Mouse (Mus musculus) midbrain, embryonic 10.5 days (tissue): ENCODE data around the gene Mindy4. TPM values are rescaled to one million over a fixed set of nuclear protein-coding genes. Genes with fewer than 3 reads are reported as not detected.

Experiments used
- DNase-seq: peaks from one replicate; pipeline ENCODE4 v3.0.0-alpha.2; 2017; ENCODE audit warnings: low spot score
- H3K27ac ChIP-seq: fragments of 300-500 bp; sonication (generic); replicated peaks from 2 replicates; pipeline ENCODE4 v1.5.1; 2016; ENCODE audit warnings: mild to moderate bottlenecking
- H3K27me3 ChIP-seq: fragments of 300-500 bp; sonication (generic); 2 replicates; pipeline ENCODE4 v1.6.1; 2016; ENCODE audit warnings: low read depth, mild to moderate bottlenecking; ENCODE audit not compliant: poor library complexity, severe bottlenecking
- H3K36me3 ChIP-seq: fragments of 300-500 bp; sonication (generic); 2 replicates; pipeline ENCODE4 v1.6.1; 2016; ENCODE audit warnings: mild to moderate bottlenecking, moderate library complexity
- H3K4me1 ChIP-seq: fragments of 300-500 bp; sonication (generic); 2 replicates; pipeline ENCODE4 v1.6.1; 2016
- H3K4me3 ChIP-seq: fragments of 300-500 bp; sonication (generic); 2 replicates; pipeline ENCODE4 v1.5.1; 2016; ENCODE audit warnings: mild to moderate bottlenecking, moderate library complexity
- H3K9me3 ChIP-seq: fragments of 300-500 bp; sonication (generic); replicated peaks from 2 replicates; pipeline ENCODE4 v1.6.1; 2016; ENCODE audit warnings: mild to moderate bottlenecking
- WGBS: fragments of 180-500 bp; shearing (Covaris S2); methylation state at CpG from one replicate; pipeline ENCODE4 v1.1.7; 2016; 5-methylcytosine and 5-hydroxymethylcytosine counted together
- polyA plus RNA-seq: library from polyadenylated mRNA; unstranded; fragments of >200 nt; fragmentation: Nextera tagmentation; extraction: Ambion mirVana; gene quantifications from 2 replicates; pipeline ENCODE4 v1.2.1, GENCODE M21; 2016

Gene Mindy4
- polyA plus RNA-seq, 1 experiment from 2014 or later = 23.3 TPM

- H3K27ac ChIP-seq = no peak overlapping the region
- H3K4me1 ChIP-seq = peaks cover 11% of the 10 kb centered on the region
- H3K27me3 ChIP-seq = no peaks in the 10 kb centered on the region; the same call in 1 of the 2 replicates
- WGBS = 93% methylated on average over 17 of the region's 17 CpGs
- peaks cover 5% of the 10 kb centered on the region; the same call in 1 of the 2 replicates for H3K36me3 ChIP-seq
- H3K9me3 ChIP-seq = no peaks in the 10 kb centered on the region
- no peak overlapping the region for H3K4me3 ChIP-seq
- no peak for DNase-seq
Observed at GRCm38 (mm10) chr6:55323908-55324634, 120.9 kb downstream of the Mindy4 start.

GRCm38 (mm10) chr6:55324785-55325184, 121.6 kb downstream of the Mindy4 start:
- H3K27ac ChIP-seq = 0 out of 2 replicates have a peak overlapping the region, but pooled peaks have one; percentile 33

GRCm38 (mm10) chr6:55326299-55326698, 123.1 kb downstream of the Mindy4 start:
- Histone ChIP-seq H3K27me3 (no peaks in the 10 kb centered on the region; the same call in 1 of the 2 replicates), H3K4me1 (peaks cover 8% of the 10 kb centered on the region), H3K9me3 (no peaks in the 10 kb centered on the region), H3K27ac (no peak overlapping the region), H3K4me3 (no peak overlapping the region), H3K36me3 (no peaks in the 10 kb centered on the region)
- WGBS = 85% methylated on average over 4 of the region's 4 CpGs
- no peak for DNase-seq

More at GRCm38 (mm10) chr6:55324785-55325184, 121.6 kb downstream of the Mindy4 start:
- WGBS = 50% methylated on average over 1 of the region's 1 CpGs
- H3K4me3 ChIP-seq = no peak overlapping the region
- no peaks in the 10 kb centered on the region for H3K36me3 ChIP-seq
- no peaks in the 10 kb centered on the region; the same call in 1 of the 2 replicates for H3K27me3 ChIP-seq
- DNase-seq = no peak
- H3K9me3 ChIP-seq = no peaks in the 10 kb centered on the region
- H3K4me1 ChIP-seq = peaks cover 7% of the 10 kb centered on the region

GRCm38 (mm10) chr6:55327326-55327725, 124.1 kb downstream of the Mindy4 start:
- Histone ChIP-seq H3K4me1 (peaks cover 10% of the 10 kb centered on the region), H3K27ac (no peak overlapping the region), H3K4me3 (no peak overlapping the region), H3K36me3 (no peaks in the 10 kb centered on the region), H3K27me3 (no peaks in the 10 kb centered on the region; the same call in 1 of the 2 replicates), H3K9me3 (no peaks in the 10 kb centered on the region)
- 91% methylated on average over 13 of the region's 13 CpGs for WGBS
- no peak for DNase-seq

- Histone ChIP-seq H3K4me3 (no peak overlapping the region), H3K27me3 (no peaks in the 10 kb centered on the region; the same call in 1 of the 2 replicates), H3K4me1 (peaks cover 10% of the 10 kb centered on the region), H3K27ac (no peak overlapping the region), H3K36me3 (no peaks in the 10 kb centered on the region), H3K9me3 (no peaks in the 10 kb centered on the region)
- WGBS = 80% methylated on average over 4 of the region's 4 CpGs
- DNase-seq = no peak
Observed at GRCm38 (mm10) chr6:55328179-55328578, 125.0 kb downstream of the Mindy4 start.

GRCm38 (mm10) chr6:55331315-55331714, 128.1 kb downstream of the Mindy4 start:
- no peak for DNase-seq
- peaks cover 9% of the 10 kb centered on the region for H3K4me1 ChIP-seq
- H3K27me3 ChIP-seq = no peaks in the 10 kb centered on the region; the same call in 1 of the 2 replicates
- no peaks in the 10 kb centered on the region for H3K9me3 ChIP-seq
- H3K36me3 ChIP-seq = no peaks in the 10 kb centered on the region
- H3K4me3 ChIP-seq = no peak overlapping the region
- 72% methylated on average over 6 of the region's 6 CpGs for WGBS
- no peak overlapping the region for H3K27ac ChIP-seq

- H3K9me3 ChIP-seq = no peaks in the 10 kb centered on the region
- H3K36me3 ChIP-seq = no peaks in the 10 kb centered on the region
- no peaks in the 10 kb centered on the region for H3K27me3 ChIP-seq
- peaks cover 11% of the 10 kb centered on the region for H3K4me1 ChIP-seq
- no peak overlapping the region for H3K4me3 ChIP-seq
- WGBS = 64% methylated on average over 5 of the region's 5 CpGs
- DNase-seq = no peak
- no peak overlapping the region for H3K27ac ChIP-seq
Observed at GRCm38 (mm10) chr6:55332100-55332772, 129.1 kb downstream of the Mindy4 start.

GRCm38 (mm10) chr6:55332773-55333109, 129.6 kb downstream of the Mindy4 start:
- no peaks in the 10 kb centered on the region for H3K36me3 ChIP-seq
- no peak overlapping the region for H3K4me3 ChIP-seq
- peaks cover 11% of the 10 kb centered on the region for H3K4me1 ChIP-seq
- no peak overlapping the region for H3K27ac ChIP-seq
- no peaks in the 10 kb centered on the region for H3K9me3 ChIP-seq
- H3K27me3 ChIP-seq = no peaks in the 10 kb centered on the region
- WGBS = 92% methylated on average over 6 of the region's 6 CpGs
- DNase-seq = no peak

GRCm38 (mm10) chr6:55335989-55336514, 132.9 kb downstream of the Mindy4 start, which contains the start of gene Aqp1:
TSS of gene Aqp1 (plus strand) at chr6:55336432.
- Histone ChIP-seq H3K27ac (peak within 1 kb of the TSS; percentile 49; the same call in 1 of the 2 replicates), H3K4me3 (no peak within 1 kb of the TSS), H3K9me3 (no peaks in the 10 kb centered on the region), H3K27me3 (no peaks in the 10 kb centered on the region), H3K36me3 (no peaks in the 10 kb centered on the region), H3K4me1 (peaks cover 18% of the 10 kb centered on the region)
- WGBS = 27% methylated on average over 12 of the region's 12 CpGs
- DNase-seq = no peak

- H3K4me3 ChIP-seq = no peak overlapping the region
Observed at GRCm38 (mm10) chr6:55337242-55337641, 134.1 kb downstream of the Mindy4 start.

GRCm38 (mm10) chr6:55338077-55338476, 134.9 kb downstream of the Mindy4 start:
- Histone ChIP-seq H3K36me3 (no peaks in the 10 kb centered on the region), H3K9me3 (no peaks in the 10 kb centered on the region), H3K27me3 (no peaks in the 10 kb centered on the region), H3K27ac (no peak overlapping the region), H3K4me1 (peaks cover 21% of the 10 kb centered on the region), H3K4me3 (no peak overlapping the region)
- WGBS = 48% methylated on average over 6 of the region's 6 CpGs
- DNase-seq = no peak

More at GRCm38 (mm10) chr6:55337242-55337641, 134.1 kb downstream of the Mindy4 start:
- Histone ChIP-seq H3K27me3 (no peaks in the 10 kb centered on the region), H3K36me3 (no peaks in the 10 kb centered on the region), H3K9me3 (no peaks in the 10 kb centered on the region), H3K27ac (no peak overlapping the region), H3K4me1 (peaks cover 21% of the 10 kb centered on the region)
- WGBS = 88% methylated on average over 5 of the region's 5 CpGs
- DNase-seq = no peak

- 84% methylated on average over 9 of the region's 9 CpGs for WGBS
- Histone ChIP-seq H3K4me1 (peaks cover 21% of the 10 kb centered on the region), H3K9me3 (no peaks in the 10 kb centered on the region), H3K36me3 (no peaks in the 10 kb centered on the region), H3K4me3 (no peak overlapping the region), H3K27me3 (no peaks in the 10 kb centered on the region), H3K27ac (no peak overlapping the region)
- no peak for DNase-seq
Observed at GRCm38 (mm10) chr6:55338934-55339825, 136.0 kb downstream of the Mindy4 start.
